Mouse (Mus musculus): ENCODE measurements around the gene Ltbp1.
"Not testable (repeated sequence)": the region's sequence is repeated elsewhere in the genome, so short reads cannot be mapped to it uniquely, and the experiment has no call there.

Gene Ltbp1

GRCm38 (mm10) chr17:75120071-75120470 lies 114.7 kb downstream of the Ltbp1 start:
- DNase-seq, result no peak

GRCm38 (mm10) chr17:75122584-75123282 lies 117.4 kb downstream of the Ltbp1 start:
- DNase-seq, result no peak

DNA sequence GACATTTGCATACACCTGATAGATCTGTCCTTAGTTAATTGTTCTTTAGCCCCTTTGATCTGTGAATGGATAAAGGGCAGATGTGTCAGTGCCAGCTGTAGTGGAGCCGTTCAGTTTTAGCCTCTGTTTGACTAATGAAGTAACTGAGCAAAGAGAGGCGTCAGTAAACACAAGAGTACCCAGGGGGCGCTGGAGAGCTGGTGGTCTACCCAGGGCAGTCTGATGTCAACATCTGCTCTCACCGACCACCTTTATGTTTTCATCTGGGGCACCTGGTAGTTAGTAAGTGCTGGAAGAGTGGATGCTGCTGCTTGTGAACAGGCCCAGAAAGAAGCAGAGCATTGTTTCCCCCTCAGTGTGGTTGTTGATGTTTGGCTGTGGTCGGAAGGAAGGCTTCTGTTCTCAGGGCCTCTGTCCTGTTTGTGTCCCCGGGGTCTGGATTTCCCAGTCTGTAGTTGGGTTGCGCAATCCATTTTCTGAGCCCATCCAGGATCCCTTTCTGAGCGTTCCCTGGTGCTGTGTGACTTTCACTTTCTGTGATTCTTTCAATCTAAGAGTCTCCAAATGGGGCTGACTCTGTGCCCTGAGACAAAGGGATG lies 123.1 kb downstream of the Ltbp1 start:
- DNase-seq, result peak; percentile 17

GRCm38 (mm10) chr17:75133983-75134382 lies 128.6 kb downstream of the Ltbp1 start:
- DNase-seq, result no peak

- no peak for DNase-seq
Measured at GRCm38 (mm10) chr17:75139731-75140130, 134.4 kb downstream of the Ltbp1 start.

- not testable (repeated sequence) for DNase-seq
Measured at GRCm38 (mm10) chr17:75142845-75143244, 137.5 kb downstream of the Ltbp1 start.

- no peak for DNase-seq
Measured at GRCm38 (mm10) chr17:75143927-75144326, 138.6 kb downstream of the Ltbp1 start.

GRCm38 (mm10) chr17:75147218-75147617 lies 141.8 kb downstream of the Ltbp1 start:
- DNase-seq, result no peak

- DNase-seq, result no peak
Measured at GRCm38 (mm10) chr17:75151800-75152199, 146.4 kb downstream of the Ltbp1 start.

DNA sequence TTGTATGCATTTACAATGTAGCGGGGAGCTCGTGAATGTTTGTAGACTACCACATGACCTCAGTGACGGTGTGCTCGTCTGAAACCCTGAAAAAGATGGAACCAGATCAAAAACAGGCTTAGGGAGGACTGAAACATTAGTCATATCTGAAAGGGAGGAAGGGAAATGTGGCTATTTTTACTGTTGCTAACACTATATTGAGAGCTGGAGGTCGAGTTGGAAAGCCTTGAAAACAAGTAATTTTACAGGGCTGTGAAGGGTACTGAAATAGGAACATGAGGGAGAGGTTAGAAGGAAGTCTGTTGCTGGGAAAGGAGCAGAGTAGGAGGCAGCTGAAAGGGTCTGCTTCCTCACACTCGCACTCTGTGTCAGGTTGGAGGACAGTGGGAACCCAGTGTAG lies 147.7 kb downstream of the Ltbp1 start:
- no peak for DNase-seq

DNA sequence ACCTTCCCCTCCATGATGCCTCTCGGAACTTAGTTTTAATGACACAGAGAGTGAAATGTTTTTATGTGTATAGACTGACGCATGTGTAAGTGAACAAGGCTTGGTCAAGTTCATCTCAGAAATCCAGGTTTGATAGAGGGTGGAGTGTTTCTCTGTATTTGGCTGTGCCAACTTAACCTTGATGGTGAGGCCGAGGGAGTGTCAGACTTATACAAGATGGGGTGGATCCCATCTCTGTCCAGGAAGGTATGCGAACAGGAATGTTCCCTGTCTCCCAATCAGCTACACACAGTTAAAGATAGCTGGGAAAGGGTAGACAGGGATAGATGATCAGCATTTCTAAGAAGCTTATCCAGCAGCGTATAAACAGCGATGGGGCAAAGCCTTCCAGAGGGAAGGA lies 153.0 kb downstream of the Ltbp1 start:
- no peak for DNase-seq

GRCm38 (mm10) chr17:75159066-75159787 lies 153.9 kb downstream of the Ltbp1 start:
- no peak for DNase-seq

- no peak for DNase-seq
Measured at GRCm38 (mm10) chr17:75161062-75161461, 155.7 kb downstream of the Ltbp1 start.

GRCm38 (mm10) chr17:75161931-75162330 lies 156.6 kb downstream of the Ltbp1 start:
- no peak for DNase-seq

- no peak for DNase-seq
Measured at GRCm38 (mm10) chr17:75164566-75164965, 159.2 kb downstream of the Ltbp1 start.

GRCm38 (mm10) chr17:75168572-75169200 lies 163.3 kb downstream of the Ltbp1 start:
- DNase-seq, result no peak

DNA sequence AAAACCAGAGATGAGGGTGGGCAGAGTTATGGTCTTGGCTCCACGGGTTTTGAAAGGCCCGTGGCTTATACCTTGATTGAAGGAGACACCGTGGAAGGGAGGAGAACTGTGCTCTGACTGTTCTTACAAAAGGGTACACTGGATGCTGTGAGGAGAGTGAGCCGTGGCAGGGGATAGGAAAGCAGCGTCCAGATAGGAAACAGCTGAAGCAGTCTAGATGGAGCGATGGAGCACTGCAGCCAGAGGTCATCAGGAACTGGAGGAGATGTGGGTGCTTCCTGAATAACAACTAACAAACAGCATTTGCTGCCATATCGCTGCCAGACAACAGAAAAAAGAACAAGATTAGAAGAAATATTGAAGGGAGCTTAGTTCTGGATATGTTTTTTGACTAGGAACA lies 166.3 kb downstream of the Ltbp1 start:
- no peak for DNase-seq

DNA sequence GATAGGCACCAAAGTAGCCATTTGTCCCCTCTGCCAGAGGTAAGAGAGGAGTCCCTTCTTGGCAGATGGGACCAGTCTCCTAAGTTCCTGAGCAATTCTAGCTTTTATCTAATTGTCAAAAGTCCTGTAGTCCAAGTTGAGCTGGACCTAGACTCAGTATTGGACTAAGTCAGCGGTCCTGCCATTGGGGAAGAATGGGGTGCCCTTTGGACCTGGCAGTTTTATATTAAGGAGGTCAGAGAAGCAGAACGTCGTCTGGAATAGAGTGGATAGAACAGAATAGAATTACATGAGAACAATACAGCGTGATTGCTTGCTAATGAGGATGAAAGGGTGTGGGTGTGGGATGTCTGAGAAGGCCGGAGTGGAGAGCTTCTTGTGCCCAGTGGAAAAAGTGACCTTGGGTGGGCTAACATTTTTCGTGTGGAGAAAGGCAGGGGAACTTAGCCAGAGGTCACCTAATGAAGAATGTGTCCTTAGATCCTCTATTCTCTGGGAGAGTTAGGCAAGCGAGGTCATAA lies 167.4 kb downstream of the Ltbp1 start:
- no peak for DNase-seq

GRCm38 (mm10) chr17:75174501-75174900 lies 169.1 kb downstream of the Ltbp1 start:
- no peak for DNase-seq

GRCm38 (mm10) chr17:75177920-75178867 lies 172.8 kb downstream of the Ltbp1 start:
- no peak for DNase-seq

GRCm38 (mm10) chr17:75179001-75179400 lies 173.6 kb downstream of the Ltbp1 start:
- DNase-seq, result no peak

DNA sequence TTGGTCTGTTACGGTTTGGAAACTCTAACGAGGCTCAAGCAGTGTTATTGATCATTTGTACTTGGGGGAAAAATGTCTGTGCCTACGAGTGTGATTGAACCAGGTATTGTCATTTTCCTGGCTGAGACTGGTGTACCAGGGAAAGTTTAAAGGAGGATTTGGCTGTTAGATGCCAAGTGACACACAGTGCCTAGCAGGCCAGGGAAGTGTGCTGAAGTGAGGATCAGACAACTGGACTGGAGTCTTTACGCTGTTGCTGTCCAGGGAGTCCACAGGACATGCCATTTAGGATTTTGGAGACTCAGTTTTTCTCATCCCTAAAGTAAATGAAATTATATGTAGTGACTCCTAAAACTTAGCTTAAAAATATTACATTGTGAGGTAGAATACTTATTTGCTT lies 174.9 kb downstream of the Ltbp1 start:
- no peak for DNase-seq

Measured in thymus, postnatal 25 days (tissue).